Mouse (Mus musculus) liver, embryonic 15.5 days (tissue): ENCODE results near the gene Fn3krp. TPM values are rescaled to one million over a fixed set of nuclear protein-coding genes. Genes with fewer than 3 reads are reported as not detected.

Experiments used
- ATAC-seq: fragments of 200-750 bp; cut with Nextera tagmentation; 2 replicates; pipeline ENCODE4 v1.8.0; 2017; ENCODE audit warnings: moderate number of reproducible peaks, mild to moderate bottlenecking, moderate library complexity; ENCODE audit not compliant: insufficient read depth
- H3K27ac ChIP-seq: fragments of 300-500 bp; sonication (generic); replicated peaks from 2 replicates; pipeline ENCODE4 v1.5.1; 2015; ENCODE audit warnings: mild to moderate bottlenecking, inconsistent platforms
- H3K27me3 ChIP-seq: fragments of 300-500 bp; sonication (generic); 2 replicates; pipeline ENCODE4 v1.6.1; 2015; ENCODE audit warnings: mild to moderate bottlenecking, inconsistent platforms
- H3K36me3 ChIP-seq: fragments of 300-500 bp; sonication (generic); replicated peaks from 2 replicates; pipeline ENCODE4 v1.6.1; 2015; ENCODE audit warnings: moderate library complexity, mild to moderate bottlenecking, inconsistent platforms
- H3K4me1 ChIP-seq: fragments of 300-500 bp; sonication (generic); replicated peaks from 2 replicates; pipeline ENCODE4 v1.6.1; 2015; ENCODE audit warnings: inconsistent platforms
- H3K4me2 ChIP-seq: fragments of 300-500 bp; sonication (generic); 2 replicates; pipeline ENCODE4 v1.6.1; 2015; ENCODE audit warnings: moderate library complexity, mild to moderate bottlenecking, inconsistent platforms
- H3K4me3 ChIP-seq: fragments of 300-500 bp; sonication (generic); replicated peaks from 2 replicates; pipeline ENCODE4 v1.5.1; 2015; ENCODE audit warnings: mild to moderate bottlenecking, inconsistent platforms
- H3K9ac ChIP-seq: fragments of 300-500 bp; sonication (generic); 2 replicates; pipeline ENCODE4 v1.6.1; 2015; ENCODE audit warnings: moderate library complexity, mild to moderate bottlenecking, inconsistent platforms
- H3K9me3 ChIP-seq: fragments of 300-500 bp; sonication (generic); replicated peaks from 2 replicates; pipeline ENCODE4 v1.6.1; 2016; ENCODE audit warnings: inconsistent platforms
- WGBS: fragments of 180-500 bp; shearing (Covaris S2); methylation state at CpG from one replicate; pipeline ENCODE4 v1.1.7; 2015; ENCODE audit warnings: mixed read lengths; ENCODE audit not compliant: insufficient replicate concordance; 5-methylcytosine and 5-hydroxymethylcytosine counted together
- polyA plus RNA-seq: library from polyadenylated mRNA; unstranded; fragments of >200 nt; fragmentation: Nextera tagmentation; extraction: Ambion mirVana; gene quantifications from 2 replicates; pipeline ENCODE4 v1.2.1, GENCODE M21; 2015

Gene Fn3krp
- polyA plus RNA-seq, 1 experiment from 2014 or later, result 27.3 TPM

- H3K9me3 ChIP-seq, result no peaks in the 10 kb centered on the region
- no peak overlapping the region for H3K4me2 ChIP-seq
- ATAC-seq, result no peak
- H3K27me3 ChIP-seq, result peaks cover 21% of the 10 kb centered on the region
- H3K9ac ChIP-seq, result no peak overlapping the region
- H3K27ac ChIP-seq, result no peak overlapping the region
- H3K36me3 ChIP-seq, result no peaks in the 10 kb centered on the region
- peaks cover 10% of the 10 kb centered on the region for H3K4me1 ChIP-seq
- H3K4me3 ChIP-seq, result no peak overlapping the region
- WGBS, result 56% methylated on average over 5 of the region's 5 CpGs
These were observed 5.8 kb upstream of the Fn3krp start for GRCm38 (mm10) chr11:121415351-121415750.

- 71% methylated on average over 5 of the region's 5 CpGs for WGBS
- Histone ChIP-seq H3K9me3 (no peaks in the 10 kb centered on the region), H3K4me2 (no peak overlapping the region), H3K27ac (no peak overlapping the region), H3K9ac (no peak overlapping the region), H3K4me3 (no peak overlapping the region), H3K4me1 (peaks cover 26% of the 10 kb centered on the region), H3K36me3 (no peaks in the 10 kb centered on the region; the same call in 1 of the 2 replicates), H3K27me3 (no peaks in the 10 kb centered on the region; the same call in none of the 2 replicates)
- ATAC-seq, result no peak
These were observed 3.2 kb upstream of the Fn3krp start for GRCm38 (mm10) chr11:121417971-121418370.

- no peak for ATAC-seq
- no peaks in the 10 kb centered on the region for H3K9me3 ChIP-seq
- no peak overlapping the region for H3K9ac ChIP-seq
- H3K4me1 ChIP-seq, result peaks cover 34% of the 10 kb centered on the region
- no peak overlapping the region for H3K4me2 ChIP-seq
- 65% methylated on average over 2 of the region's 2 CpGs for WGBS
- peaks cover 3% of the 10 kb centered on the region; the same call in 1 of the 2 replicates for H3K36me3 ChIP-seq
- H3K4me3 ChIP-seq, result no peak overlapping the region
- H3K27me3 ChIP-seq, result no peaks in the 10 kb centered on the region; the same call in none of the 2 replicates
- no peak overlapping the region for H3K27ac ChIP-seq
These were observed 2.3 kb upstream of the Fn3krp start for GRCm38 (mm10) chr11:121418932-121419331.

- H3K4me3 ChIP-seq, result peak overlapping the region; percentile 94
- peaks cover 49% of the 10 kb centered on the region for H3K4me1 ChIP-seq
- H3K9ac ChIP-seq, result peak overlapping the region; percentile 69; the same call in 1 of the 2 replicates
- peak overlapping the region; percentile 94 for H3K4me2 ChIP-seq
- no peak for ATAC-seq
- H3K9me3 ChIP-seq, result no peaks in the 10 kb centered on the region
- peaks cover 17% of the 10 kb centered on the region for H3K36me3 ChIP-seq
- WGBS, result 51% methylated on average over 5 of the region's 5 CpGs
- H3K27me3 ChIP-seq, result no peaks in the 10 kb centered on the region; the same call in 1 of the 2 replicates
- peak overlapping the region; percentile 97 for H3K27ac ChIP-seq
These were observed 822 bp upstream of the Fn3krp start for GRCm38 (mm10) chr11:121420379-121420778.

- H3K36me3 ChIP-seq, result peaks cover 30% of the 10 kb centered on the region
- peak overlapping the region; percentile 94 for H3K4me3 ChIP-seq
- peak overlapping the region; percentile 86 for H3K9ac ChIP-seq
- ATAC-seq, result peak; percentile 72
- WGBS, result 0% methylated on average over 28 of the region's 28 CpGs
- peak overlapping the region; percentile 89 for H3K27ac ChIP-seq
- no peaks in the 10 kb centered on the region; the same call in 1 of the 2 replicates for H3K27me3 ChIP-seq
- H3K4me2 ChIP-seq, result peak overlapping the region; percentile 94
- H3K9me3 ChIP-seq, result no peaks in the 10 kb centered on the region
- H3K4me1 ChIP-seq, result peaks cover 59% of the 10 kb centered on the region
These were observed 462 bp downstream of the Fn3krp start for GRCm38 (mm10) chr11:121421553-121422173.

- 27% methylated on average over 4 of the region's 4 CpGs for WGBS
- no peaks in the 10 kb centered on the region for H3K9me3 ChIP-seq
- ATAC-seq, result peak; percentile 81
- H3K36me3 ChIP-seq, result peaks cover 48% of the 10 kb centered on the region
- H3K4me2 ChIP-seq, result peak overlapping the region; percentile 91
- H3K27me3 ChIP-seq, result no peaks in the 10 kb centered on the region
- H3K9ac ChIP-seq, result peak overlapping the region; percentile 55
- peak overlapping the region; percentile 98 for H3K27ac ChIP-seq
- H3K4me3 ChIP-seq, result peak overlapping the region; percentile 79
- H3K4me1 ChIP-seq, result peaks cover 66% of the 10 kb centered on the region
These were observed 12.2 kb downstream of the Fn3krp start for GRCm38 (mm10) chr11:121433397-121433796.

GRCm38 (mm10) chr11:121434156-121435155 lies 13.3 kb downstream of the Fn3krp start, which contains the start of gene Fn3k:
TSS of gene Fn3k (plus strand) at chr11:121434913.
- peaks cover 76% of the 10 kb centered on the region for H3K4me1 ChIP-seq
- no peaks in the 10 kb centered on the region for H3K9me3 ChIP-seq
- H3K9ac ChIP-seq, result peak within 1 kb of the TSS; percentile 83
- H3K4me3 ChIP-seq, result peak within 1 kb of the TSS; percentile 79
- peak within 1 kb of the TSS; percentile 98 for H3K27ac ChIP-seq
- whole genome bisulfite sequencing, result 3% methylated on average over 30 of the region's 30 CpGs
- ATAC-seq, result peak; percentile 94
- no peaks in the 10 kb centered on the region for H3K27me3 ChIP-seq
- H3K36me3 ChIP-seq, result peaks cover 48% of the 10 kb centered on the region
- H3K4me2 ChIP-seq, result peak within 1 kb of the TSS; percentile 91

GRCm38 (mm10) chr11:121437236-121437635 lies 16.0 kb downstream of the Fn3krp start:
- 57% methylated on average over 5 of the region's 5 CpGs for WGBS
- Histone ChIP-seq H3K36me3 (peaks cover 52% of the 10 kb centered on the region), H3K4me1 (peaks cover 70% of the 10 kb centered on the region), H3K9ac (peak overlapping the region; percentile 83), H3K4me2 (peak overlapping the region; percentile 91), H3K4me3 (peak overlapping the region; percentile 79), H3K27ac (peak overlapping the region; percentile 98), H3K9me3 (no peaks in the 10 kb centered on the region), H3K27me3 (peaks cover 7% of the 10 kb centered on the region; the same call in 1 of the 2 replicates)
- no peak for ATAC-seq

GRCm38 (mm10) chr11:121439686-121440292 lies 18.6 kb downstream of the Fn3krp start:
- WGBS, result 51% methylated on average over 5 of the region's 5 CpGs
- ATAC-seq, result peak; percentile 22; the same call in 1 of the 2 replicates
- Histone ChIP-seq H3K4me3 (peak overlapping the region; percentile 34), H3K9me3 (no peaks in the 10 kb centered on the region), H3K4me2 (peak overlapping the region; percentile 91), H3K27ac (peak overlapping the region; percentile 75), H3K9ac (peak overlapping the region; percentile 34; the same call in 1 of the 2 replicates), H3K36me3 (peaks cover 68% of the 10 kb centered on the region), H3K4me1 (peaks cover 50% of the 10 kb centered on the region), H3K27me3 (peaks cover 17% of the 10 kb centered on the region; the same call in 1 of the 2 replicates)

GRCm38 (mm10) chr11:121441653-121442052 lies 20.5 kb downstream of the Fn3krp start:
- 82% methylated on average over 4 of the region's 4 CpGs for WGBS
- Histone ChIP-seq H3K4me2 (no peak overlapping the region), H3K9ac (no peak overlapping the region), H3K9me3 (no peaks in the 10 kb centered on the region), H3K27ac (0 out of 2 replicates have a peak overlapping the region, but pooled peaks have one; percentile 6), H3K27me3 (peaks cover 22% of the 10 kb centered on the region; the same call in 1 of the 2 replicates), H3K36me3 (peaks cover 68% of the 10 kb centered on the region), H3K4me1 (peaks cover 48% of the 10 kb centered on the region), H3K4me3 (no peak overlapping the region)
- ATAC-seq, result no peak
